Mouse (Mus musculus): ENCODE measurements at regions not wholly inside any gene's neighbourhood (a gene's known extent, or its start where the extent isn't known, plus 50 kb on each side); places are given as distances from the start of the nearest gene placed in this dataset.

DNA sequence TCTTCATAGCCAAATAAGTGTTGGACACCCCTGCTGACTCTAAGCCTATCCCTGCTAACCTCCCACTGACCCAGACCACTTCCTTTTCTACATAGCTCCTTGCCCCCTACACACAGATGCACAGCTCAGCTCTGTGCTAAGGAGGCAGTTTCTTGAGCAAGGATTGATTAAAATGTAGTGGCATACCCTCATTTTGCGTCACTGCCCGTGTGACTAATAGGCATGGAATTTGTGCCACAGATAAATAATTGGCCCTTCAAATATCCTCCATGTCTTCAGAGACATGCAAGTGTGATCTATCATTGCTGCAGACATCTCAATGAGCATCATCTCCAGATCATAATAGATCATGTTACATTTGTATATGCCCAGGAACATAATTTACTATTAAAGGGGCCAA, 901.9 kb downstream of the Kcnma1 start:
- TF ChIP-seq CTCF (IDR thresholded peaks at IDR 0.05; ENCODE audit: low read depth), result no peak
- TF ChIP-seq EP300 (IDR thresholded peaks at IDR 0.05; ENCODE audit: low read depth), result no peak
